Mouse (Mus musculus): ENCODE measurements around the gene Hdac4. TPM values are rescaled to one million over a fixed set of nuclear protein-coding genes. Genes with fewer than 3 reads are reported as not detected.

Gene Hdac4
- polyA plus RNA-seq, 1 experiment from 2014 or later = 31.2 TPM

DNA sequence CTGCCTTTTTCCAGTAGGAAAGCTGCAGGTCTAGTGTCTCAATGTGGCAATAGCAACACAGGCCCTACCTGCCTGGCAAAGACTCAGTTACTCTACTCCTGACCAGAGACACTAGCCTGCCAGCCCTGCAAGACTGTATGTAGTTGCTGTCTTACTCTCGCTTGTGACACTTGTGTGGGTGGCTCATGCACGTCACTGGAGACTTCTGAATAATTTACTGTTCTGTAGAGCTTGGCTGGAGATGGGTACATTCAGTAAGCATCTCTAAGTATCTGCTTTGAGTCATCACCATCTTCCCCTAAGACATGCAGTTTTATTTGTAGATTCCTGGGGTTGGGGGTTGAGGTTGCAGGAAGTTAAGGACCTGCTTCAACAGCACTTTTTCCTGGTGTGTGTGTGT lies 252.9 kb downstream of the Hdac4 start:
- H3K4me3 ChIP-seq (replicated peaks) = no peak overlapping the region
- H3K4me2 ChIP-seq = no peak overlapping the region
- no peak overlapping the region for H3K9ac ChIP-seq (replicated peaks)
- no peak overlapping the region for H3K27ac ChIP-seq (replicated peaks)
- H3K36me3 ChIP-seq = peaks cover 65% of the 10 kb centered on the region
- no peak for ATAC-seq (ENCODE audit: low FRiP score)
- H3K9me3 ChIP-seq (replicated peaks) = no peaks in the 10 kb centered on the region
- no peaks in the 10 kb centered on the region for H3K27me3 ChIP-seq (replicated peaks)
- 88% methylated on average over 2 of the region's 2 CpGs for WGBS
- H3K4me1 ChIP-seq = no peaks in the 10 kb centered on the region

DNA sequence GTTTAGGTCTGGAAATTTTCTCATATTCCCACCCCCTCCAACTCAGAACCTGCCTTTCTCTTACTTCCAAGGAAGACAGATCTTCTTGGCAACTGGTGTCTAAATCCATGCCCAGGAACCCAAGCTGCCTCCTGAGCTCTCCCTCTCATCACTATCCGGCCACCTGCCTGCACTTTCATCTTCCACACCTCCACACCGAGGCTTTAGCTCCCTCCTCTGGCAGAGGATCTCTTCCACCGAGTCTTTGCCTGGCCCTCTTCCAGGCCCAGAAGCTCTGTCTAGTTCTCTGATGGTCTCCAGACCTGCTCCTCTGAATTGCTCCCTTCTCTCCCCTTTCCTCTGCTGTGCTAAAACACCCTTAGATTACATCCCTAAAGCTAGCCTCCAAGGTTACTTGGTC lies 253.5 kb downstream of the Hdac4 start:
- no peak for ATAC-seq (ENCODE audit: low FRiP score)
- Histone ChIP-seq H3K4me2 (no peak overlapping the region), H3K4me1 (no peaks in the 10 kb centered on the region), H3K9me3 (replicated peaks) (no peaks in the 10 kb centered on the region), H3K4me3 (replicated peaks) (no peak overlapping the region), H3K27ac (replicated peaks) (no peak overlapping the region), H3K9ac (replicated peaks) (no peak overlapping the region), H3K36me3 (peaks cover 64% of the 10 kb centered on the region), H3K27me3 (replicated peaks) (no peaks in the 10 kb centered on the region)
- WGBS = 72% methylated on average over 3 of the region's 3 CpGs

DNA sequence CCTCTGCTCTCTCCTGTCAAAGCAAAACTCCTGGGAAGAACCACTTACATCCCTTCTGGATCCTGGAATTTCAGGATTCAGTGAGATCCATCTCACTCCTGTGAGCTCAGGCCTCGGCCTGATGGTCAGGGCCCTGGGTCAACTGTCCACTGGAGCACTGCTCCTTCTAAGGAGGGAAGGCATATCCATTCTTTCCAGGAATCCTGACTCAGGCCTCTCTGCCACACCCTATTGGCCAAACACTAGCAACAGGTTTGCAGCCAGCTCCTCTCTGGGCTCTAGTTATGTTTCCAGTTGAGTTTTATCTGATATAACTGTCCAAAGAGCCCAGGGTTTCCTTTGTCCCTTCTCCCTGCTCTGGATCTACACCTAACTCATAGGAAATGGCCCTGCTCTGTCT lies 254.4 kb downstream of the Hdac4 start:
- 93% methylated on average over 1 of the region's 1 CpGs for WGBS
- H3K4me1 ChIP-seq = no peaks in the 10 kb centered on the region
- no peaks in the 10 kb centered on the region for H3K9me3 ChIP-seq (replicated peaks)
- no peak overlapping the region for H3K4me2 ChIP-seq
- H3K36me3 ChIP-seq = peaks cover 54% of the 10 kb centered on the region
- no peak for ATAC-seq (ENCODE audit: low FRiP score)
- no peak overlapping the region for H3K9ac ChIP-seq (replicated peaks)
- H3K27me3 ChIP-seq (replicated peaks) = no peaks in the 10 kb centered on the region
- H3K4me3 ChIP-seq (replicated peaks) = no peak overlapping the region
- no peak overlapping the region for H3K27ac ChIP-seq (replicated peaks)

DNA sequence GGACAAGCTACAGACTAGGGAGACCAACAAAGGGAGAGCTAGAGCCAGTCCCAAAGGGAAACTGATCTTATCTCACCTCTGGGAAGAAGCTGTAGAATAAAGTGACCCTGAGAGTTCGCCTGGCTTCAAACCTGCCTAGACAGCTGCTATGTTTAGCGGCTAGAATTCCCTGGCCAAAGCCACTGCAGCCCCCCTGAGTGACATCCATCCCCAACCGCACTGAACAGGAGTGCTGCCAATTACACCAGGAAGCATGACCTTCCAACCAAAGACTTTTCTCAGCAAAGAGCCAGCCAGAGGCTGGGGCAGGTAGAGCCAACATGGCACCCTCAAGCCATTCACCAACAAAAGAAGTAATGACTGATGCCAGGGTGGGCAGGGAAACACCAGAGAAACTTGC lies 260.3 kb downstream of the Hdac4 start:
- H3K4me2 ChIP-seq = no peak overlapping the region
- H3K36me3 ChIP-seq = peaks cover 48% of the 10 kb centered on the region
- no peaks in the 10 kb centered on the region for H3K4me1 ChIP-seq
- 90% methylated on average over 3 of the region's 3 CpGs for WGBS
- H3K9ac ChIP-seq (replicated peaks) = no peak overlapping the region
- no peak for ATAC-seq (ENCODE audit: low FRiP score)
- H3K27me3 ChIP-seq (replicated peaks) = no peaks in the 10 kb centered on the region
- no peaks in the 10 kb centered on the region for H3K9me3 ChIP-seq (replicated peaks)
- H3K27ac ChIP-seq (replicated peaks) = no peak overlapping the region
- H3K4me3 ChIP-seq (replicated peaks) = no peak overlapping the region

DNA sequence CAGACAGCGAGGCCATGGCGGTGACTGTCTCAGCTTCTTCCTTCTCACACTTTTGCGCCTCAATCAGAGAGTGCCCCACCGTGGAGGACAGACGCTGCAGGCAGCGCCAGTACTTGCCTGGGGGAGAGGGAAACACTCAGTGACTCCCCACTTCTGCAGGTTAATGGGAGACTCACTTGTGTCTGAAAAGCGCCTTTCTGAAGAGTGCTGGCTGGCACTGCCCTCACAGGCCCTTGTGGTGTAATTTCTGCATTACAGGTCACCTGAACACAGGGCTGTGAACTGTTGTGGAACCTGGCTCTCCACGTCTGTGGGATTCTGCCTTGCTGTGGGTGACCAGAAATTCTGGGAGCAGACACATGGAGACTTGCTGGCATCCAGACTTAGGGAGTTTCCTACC lies 261.8 kb downstream of the Hdac4 start:
- Histone ChIP-seq H3K4me2 (no peak overlapping the region), H3K27ac (replicated peaks) (no peak overlapping the region), H3K9ac (replicated peaks) (no peak overlapping the region), H3K36me3 (peaks cover 47% of the 10 kb centered on the region), H3K4me3 (replicated peaks) (no peak overlapping the region), H3K9me3 (replicated peaks) (no peaks in the 10 kb centered on the region), H3K4me1 (no peaks in the 10 kb centered on the region), H3K27me3 (replicated peaks) (no peaks in the 10 kb centered on the region)
- WGBS = 87% methylated on average over 8 of the region's 8 CpGs
- ATAC-seq (ENCODE audit: low FRiP score) = no peak

DNA sequence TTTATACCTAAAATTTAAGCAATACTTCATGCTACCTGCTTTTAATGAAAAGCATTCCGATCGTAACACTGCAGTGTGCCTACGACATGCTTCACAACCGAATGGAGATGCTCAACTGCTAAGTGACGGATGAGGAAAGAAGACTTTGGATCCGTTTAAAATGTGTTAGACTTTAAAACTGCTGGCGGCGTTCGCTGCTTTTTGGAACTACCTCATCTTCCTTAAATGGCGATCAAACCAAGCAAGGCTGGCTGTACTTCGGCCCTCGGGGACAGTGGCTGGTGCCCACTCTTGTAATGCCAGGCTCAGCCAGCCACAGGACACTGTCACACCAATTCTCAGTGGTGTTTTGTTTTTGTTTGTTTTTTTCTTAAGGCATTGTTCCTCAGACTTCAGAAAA lies 263.3 kb downstream of the Hdac4 start:
- Histone ChIP-seq H3K27ac (replicated peaks) (no peak overlapping the region), H3K9ac (replicated peaks) (no peak overlapping the region), H3K4me1 (no peaks in the 10 kb centered on the region), H3K27me3 (replicated peaks) (no peaks in the 10 kb centered on the region), H3K9me3 (replicated peaks) (no peaks in the 10 kb centered on the region), H3K4me3 (replicated peaks) (no peak overlapping the region), H3K36me3 (peaks cover 40% of the 10 kb centered on the region), H3K4me2 (no peak overlapping the region)
- ATAC-seq (ENCODE audit: low FRiP score) = no peak
- 89% methylated on average over 12 of the region's 12 CpGs for WGBS

DNA sequence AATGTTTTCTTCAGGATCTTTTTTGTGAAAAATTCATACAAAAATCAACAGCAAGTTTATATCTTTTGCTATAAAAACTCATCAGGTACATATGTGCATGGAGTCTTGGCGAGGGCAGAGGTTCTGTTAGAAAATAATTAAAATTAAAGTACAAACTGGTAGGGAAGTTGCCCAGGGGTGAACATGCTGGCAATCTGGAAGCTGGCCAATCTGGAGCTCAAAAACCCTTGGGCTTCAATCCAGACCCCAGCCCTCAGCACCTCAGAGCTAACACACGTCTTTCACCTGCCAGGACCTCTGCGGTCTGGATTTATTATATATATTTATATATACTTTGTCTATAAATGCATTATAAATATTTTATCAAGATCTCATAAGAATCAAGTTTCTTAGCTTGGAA lies 263.7 kb downstream of the Hdac4 start:
- Histone ChIP-seq H3K27me3 (replicated peaks) (no peaks in the 10 kb centered on the region), H3K36me3 (peaks cover 37% of the 10 kb centered on the region)
- WGBS = 64% methylated on average over 3 of the region's 3 CpGs

DNA sequence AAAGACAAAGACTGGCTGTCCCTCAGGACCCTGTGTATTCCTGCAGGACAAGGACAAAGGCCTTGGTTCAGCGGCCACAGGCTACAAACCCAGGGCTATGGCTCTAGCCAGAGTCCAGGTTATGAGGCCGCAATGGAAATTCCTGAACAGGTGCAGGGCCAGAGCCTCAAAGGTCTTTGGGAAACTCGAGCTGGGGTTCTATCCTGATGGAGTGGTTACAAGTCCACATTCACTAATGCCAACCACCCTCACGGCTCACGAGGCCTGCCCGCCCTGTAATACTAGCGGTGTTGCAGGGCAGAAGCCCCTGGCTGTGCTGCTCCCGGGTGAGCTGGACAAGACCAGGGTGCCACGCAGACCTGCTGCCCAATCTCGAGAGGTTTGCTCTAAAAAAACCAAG lies 264.3 kb downstream of the Hdac4 start:
- Histone ChIP-seq H3K4me2 (no peak overlapping the region), H3K4me3 (replicated peaks) (no peak overlapping the region), H3K9me3 (replicated peaks) (no peaks in the 10 kb centered on the region), H3K4me1 (no peaks in the 10 kb centered on the region), H3K27ac (replicated peaks) (no peak overlapping the region), H3K9ac (replicated peaks) (no peak overlapping the region), H3K27me3 (replicated peaks) (no peaks in the 10 kb centered on the region), H3K36me3 (peaks cover 37% of the 10 kb centered on the region)
- 92% methylated on average over 10 of the region's 10 CpGs for WGBS
- ATAC-seq (ENCODE audit: low FRiP score) = no peak

More for the DNA sequence above, 263.7 kb downstream of the Hdac4 start:
- Histone ChIP-seq H3K4me3 (replicated peaks) (no peak overlapping the region), H3K4me1 (no peaks in the 10 kb centered on the region), H3K27ac (replicated peaks) (no peak overlapping the region), H3K9me3 (replicated peaks) (no peaks in the 10 kb centered on the region), H3K9ac (replicated peaks) (no peak overlapping the region), H3K4me2 (no peak overlapping the region)
- no peak for ATAC-seq (ENCODE audit: low FRiP score)

DNA sequence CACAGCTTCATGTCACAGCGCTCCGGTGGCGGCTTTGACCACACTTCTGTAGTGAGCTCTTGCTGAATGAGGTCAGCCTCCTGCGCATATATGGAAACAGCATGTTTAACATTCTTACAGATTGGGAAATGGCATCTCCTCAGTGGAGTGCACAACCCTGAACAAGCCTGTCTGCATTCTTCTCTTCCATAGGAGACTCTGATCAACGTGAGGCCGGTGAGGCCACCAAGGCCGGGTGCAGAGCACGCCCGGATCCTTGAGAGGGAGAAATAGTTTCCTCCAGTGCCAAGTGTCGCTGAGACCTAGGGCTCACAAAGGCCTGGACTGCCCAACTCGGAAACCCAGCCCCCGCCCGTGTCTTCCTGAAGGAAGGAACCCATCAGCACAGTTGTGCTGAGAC lies 266.4 kb downstream of the Hdac4 start:
- Histone ChIP-seq H3K4me3 (replicated peaks) (no peak overlapping the region), H3K4me1 (no peaks in the 10 kb centered on the region), H3K9ac (replicated peaks) (no peak overlapping the region), H3K27me3 (replicated peaks) (no peaks in the 10 kb centered on the region), H3K36me3 (peaks cover 33% of the 10 kb centered on the region), H3K9me3 (replicated peaks) (no peaks in the 10 kb centered on the region), H3K4me2 (no peak overlapping the region), H3K27ac (replicated peaks) (no peak overlapping the region)
- 92% methylated on average over 13 of the region's 13 CpGs for WGBS
- ATAC-seq (ENCODE audit: low FRiP score) = no peak

DNA sequence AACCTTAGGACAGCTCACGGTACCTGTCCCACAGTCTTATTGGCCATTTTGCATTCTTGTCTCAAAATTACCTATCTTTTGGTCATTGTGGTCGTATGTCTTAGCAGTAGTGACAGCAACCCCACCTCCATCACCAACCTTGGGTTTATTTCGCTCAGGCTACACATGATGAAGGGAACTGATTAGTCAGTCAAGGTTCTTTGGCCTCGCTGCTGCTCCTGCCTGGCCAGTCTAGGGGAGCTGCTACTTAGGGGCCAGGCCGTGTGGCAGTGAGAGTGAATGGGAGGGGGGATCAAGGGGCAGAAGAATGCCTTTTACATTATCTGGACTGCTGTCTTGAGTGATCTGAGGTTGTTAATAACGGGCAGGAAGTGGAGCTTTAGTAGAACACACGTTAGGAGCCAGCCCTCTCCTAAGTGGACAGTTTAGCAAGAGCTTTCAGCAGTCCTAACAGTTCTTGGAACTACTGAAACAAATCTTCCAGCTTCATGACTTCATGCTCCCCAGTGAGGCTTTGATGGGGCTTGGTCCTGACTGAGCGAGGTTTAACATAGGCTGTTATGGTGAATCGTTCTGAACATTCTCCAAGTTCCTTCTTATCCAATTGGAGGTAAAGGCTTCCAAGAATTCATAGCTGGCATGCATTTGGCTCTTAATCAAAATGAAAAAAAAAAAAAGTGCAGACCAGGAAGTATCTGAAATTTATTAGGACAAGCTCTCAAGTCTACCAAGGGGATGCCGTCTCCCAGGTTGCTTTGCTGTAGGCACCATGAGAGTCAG lies 267.8 kb downstream of the Hdac4 start:
- no peak overlapping the region for H3K4me2 ChIP-seq
- H3K4me1 ChIP-seq = no peaks in the 10 kb centered on the region
- H3K36me3 ChIP-seq = peaks cover 20% of the 10 kb centered on the region
- ATAC-seq (ENCODE audit: low FRiP score) = no peak
- no peaks in the 10 kb centered on the region for H3K9me3 ChIP-seq (replicated peaks)
- no peak overlapping the region for H3K27ac ChIP-seq (replicated peaks)
- no peak overlapping the region for H3K9ac ChIP-seq (replicated peaks)
- 88% methylated on average over 10 of the region's 10 CpGs for WGBS
- no peaks in the 10 kb centered on the region for H3K27me3 ChIP-seq (replicated peaks)
- no peak overlapping the region for H3K4me3 ChIP-seq (replicated peaks)

DNA sequence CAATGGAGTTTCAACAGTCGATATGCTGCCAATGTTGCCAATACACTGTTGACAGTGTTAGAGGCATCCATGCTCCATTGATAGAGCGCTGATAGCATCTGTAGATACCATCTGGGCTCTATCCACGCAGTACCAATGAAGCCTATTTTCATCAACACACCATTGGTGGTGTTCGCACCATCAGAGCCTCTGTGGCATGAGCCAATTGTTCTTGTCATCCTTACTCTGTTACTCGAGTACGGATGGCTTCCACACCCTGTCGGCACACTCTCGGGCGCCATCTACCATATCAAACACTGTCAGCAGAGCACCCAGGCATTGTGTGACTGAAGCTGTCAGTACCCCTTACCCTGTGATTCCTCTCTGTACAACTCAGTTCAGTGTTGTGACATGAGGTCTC lies 271.9 kb downstream of the Hdac4 start:
- H3K9me3 ChIP-seq (replicated peaks) = no peaks in the 10 kb centered on the region
- no peaks in the 10 kb centered on the region for H3K27me3 ChIP-seq (replicated peaks)
- H3K4me3 ChIP-seq (replicated peaks) = no peak overlapping the region
- no peak overlapping the region for H3K4me2 ChIP-seq
- no peak for ATAC-seq (ENCODE audit: low FRiP score)
- H3K36me3 ChIP-seq = no peaks in the 10 kb centered on the region
- no peaks in the 10 kb centered on the region for H3K4me1 ChIP-seq
- 93% methylated on average over 9 of the region's 9 CpGs for WGBS
- H3K9ac ChIP-seq (replicated peaks) = no peak overlapping the region
- H3K27ac ChIP-seq (replicated peaks) = no peak overlapping the region

DNA sequence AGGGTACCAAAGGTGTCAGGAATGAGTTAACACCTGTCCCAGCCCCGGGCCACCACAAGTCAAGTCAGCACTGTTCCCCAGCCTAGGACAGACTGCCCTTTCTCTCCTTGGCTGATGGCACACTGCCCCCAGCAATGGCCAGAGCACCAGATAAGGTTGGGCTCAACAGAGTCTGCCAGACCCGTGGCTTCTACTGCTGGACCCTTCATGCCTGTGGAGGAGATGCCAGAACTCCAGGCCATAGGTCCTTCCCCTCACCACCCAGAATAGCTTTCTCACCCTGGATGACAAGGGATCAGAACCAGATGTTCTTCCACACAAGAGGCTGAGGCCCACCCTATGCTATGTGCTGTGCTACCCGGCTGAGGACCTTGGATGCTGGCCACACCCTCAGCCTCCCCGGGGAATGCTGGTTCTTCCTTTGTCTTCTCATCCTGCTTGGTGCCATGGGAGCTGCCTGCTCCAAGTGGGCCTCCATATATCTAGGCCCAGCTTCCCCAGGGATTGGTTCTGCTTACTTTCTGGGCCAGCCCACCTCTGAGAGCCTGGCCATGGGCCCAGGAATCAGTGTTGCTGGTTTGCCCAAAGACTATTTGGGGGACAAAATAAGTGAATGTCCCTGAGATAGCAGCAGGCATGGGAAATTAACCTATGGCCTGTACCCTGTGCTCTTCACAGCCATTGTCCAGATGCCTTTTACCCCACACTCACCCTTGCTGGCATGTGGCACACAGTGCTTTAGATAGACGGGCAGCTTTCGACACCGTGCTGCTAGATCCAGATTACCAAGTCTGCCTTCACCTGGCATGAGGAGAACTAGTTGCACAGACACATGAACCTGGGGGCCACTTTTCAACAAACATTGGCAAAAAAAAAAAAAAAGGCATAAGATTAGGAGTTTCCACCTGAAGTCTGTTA lies 273.0 kb downstream of the Hdac4 start:
- Histone ChIP-seq H3K4me1 (no peaks in the 10 kb centered on the region), H3K9me3 (replicated peaks) (no peaks in the 10 kb centered on the region), H3K27me3 (replicated peaks) (no peaks in the 10 kb centered on the region), H3K27ac (replicated peaks) (no peak overlapping the region), H3K9ac (replicated peaks) (no peak overlapping the region), H3K4me2 (no peak overlapping the region), H3K36me3 (no peaks in the 10 kb centered on the region), H3K4me3 (replicated peaks) (no peak overlapping the region)
- WGBS = 88% methylated on average over 7 of the region's 7 CpGs
- no peak for ATAC-seq (ENCODE audit: low FRiP score)
